Mouse (Mus musculus) kidney, adult 8-10 months (tissue): Measurements from ENCODE around the gene Saysd1.
"Not testable (repeated sequence)": the region's sequence is repeated elsewhere in the genome, so short reads cannot be mapped to it uniquely, and the experiment has no call there.

Source experiments
- DNase-seq, 2 experiments: peaks; one replicate each; pipeline ENCODE4 v3.0.0; 2022

Gene Saysd1

GRCm38 (mm10) chr14:20032738-20033116 lies 105.6 kb downstream of the Saysd1 start:
- DNase-seq, result no peak

GRCm38 (mm10) chr14:20032016-20032737 lies 106.2 kb downstream of the Saysd1 start:
- no peak for DNase-seq

- DNase-seq, result no peak
Measured at GRCm38 (mm10) chr14:20029606-20030005, 108.7 kb downstream of the Saysd1 start.

- DNase-seq, result not testable (repeated sequence)
Measured at GRCm38 (mm10) chr14:20027475-20027874, 110.9 kb downstream of the Saysd1 start.
